Mouse (Mus musculus): ENCODE measurements around the gene E130208F15Rik. TPM values are rescaled to one million over a fixed set of nuclear protein-coding genes. Genes with fewer than 3 reads are reported as not detected.

The E130208F15Rik gene
- polyA plus RNA-seq, 1 experiment from 2014 or later, result 4.6 TPM

DNA sequence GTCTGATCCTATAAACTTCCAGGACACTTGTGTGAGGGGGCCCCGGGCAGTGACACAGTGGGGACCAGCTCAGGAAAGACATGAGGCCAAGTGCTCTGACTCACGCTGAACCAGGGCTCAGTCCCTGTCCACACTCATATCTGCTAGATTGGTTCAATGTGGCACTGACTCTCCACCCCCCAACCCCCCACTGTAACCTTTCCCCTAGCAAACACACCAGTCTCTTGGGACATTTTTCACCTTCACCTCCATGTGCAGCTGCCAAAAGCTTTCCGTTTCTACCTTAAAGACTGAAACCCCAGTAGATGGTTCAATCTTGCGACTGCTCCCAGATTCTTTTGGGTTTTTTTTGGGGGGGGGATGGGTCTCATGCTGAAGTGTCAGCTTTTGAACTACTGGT is 32.5 kb downstream of the E130208F15Rik start:
- no peak overlapping the region for H3K4me3 ChIP-seq
- DNase-seq (ENCODE audit: low spot score), result no peak
- H3K4me1 ChIP-seq, result peaks cover 32% of the 10 kb centered on the region
- H3K36me3 ChIP-seq, result peaks cover 27% of the 10 kb centered on the region
- H3K9me3 ChIP-seq (replicated peaks), result no peaks in the 10 kb centered on the region
- no peak overlapping the region for H3K27ac ChIP-seq (replicated peaks)
- peaks cover 7% of the 10 kb centered on the region for H3K27me3 ChIP-seq (ENCODE audit: low read depth, poor library complexity, severe bottlenecking)
- 78% methylated on average over 4 of the region's 4 CpGs for WGBS

GRCm38 (mm10) chr7:30358378-30359186 is 37.0 kb downstream of the E130208F15Rik start:
- Histone ChIP-seq H3K27ac (replicated peaks) (no peak overlapping the region), H3K4me3 (no peak overlapping the region), H3K9me3 (replicated peaks) (no peaks in the 10 kb centered on the region; the same call in 1 of the 2 replicates), H3K4me1 (peaks cover 71% of the 10 kb centered on the region), H3K36me3 (peaks cover 47% of the 10 kb centered on the region), H3K27me3 (ENCODE audit: low read depth, poor library complexity, severe bottlenecking) (peaks cover 3% of the 10 kb centered on the region)
- 79% methylated on average over 7 of the region's 7 CpGs for WGBS
- no peak for DNase-seq (ENCODE audit: low spot score)

DNA sequence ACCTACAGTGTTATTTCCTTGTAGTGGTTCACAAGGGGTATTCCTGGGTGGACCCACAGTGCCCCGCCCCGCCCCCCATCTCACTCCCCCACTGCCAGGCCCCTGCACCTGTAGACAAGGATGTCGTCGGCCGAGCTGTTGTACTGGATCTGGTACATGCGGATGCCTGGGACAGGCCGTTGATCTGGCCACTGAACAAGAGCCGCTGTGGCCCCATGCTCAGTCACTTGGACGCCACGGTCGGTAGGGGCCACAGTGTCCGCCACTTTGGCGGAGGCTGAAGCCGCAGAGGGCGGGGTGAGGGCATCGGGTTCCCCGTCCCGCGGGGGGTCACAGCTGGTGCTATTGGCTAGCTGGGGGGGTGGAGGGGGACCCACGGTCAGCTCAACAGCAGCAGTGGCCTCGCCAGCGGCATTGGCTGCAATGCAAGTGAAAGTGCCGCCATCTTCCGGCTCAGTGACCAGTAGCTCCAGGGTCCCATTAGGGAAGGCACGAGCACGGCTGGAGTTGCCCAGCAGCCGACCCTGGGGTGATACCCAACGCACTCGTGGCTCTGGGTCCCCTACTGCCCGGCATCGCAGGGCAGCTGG is 37.8 kb downstream of the E130208F15Rik start:
- peaks cover 47% of the 10 kb centered on the region for H3K36me3 ChIP-seq
- H3K4me3 ChIP-seq, result no peak overlapping the region
- no peaks in the 10 kb centered on the region; the same call in 1 of the 2 replicates for H3K9me3 ChIP-seq (replicated peaks)
- DNase-seq (ENCODE audit: low spot score), result no peak
- 90% methylated on average over 31 of the region's 31 CpGs for WGBS
- H3K27me3 ChIP-seq (ENCODE audit: low read depth, poor library complexity, severe bottlenecking), result peaks cover 11% of the 10 kb centered on the region
- peaks cover 64% of the 10 kb centered on the region for H3K4me1 ChIP-seq
- no peak overlapping the region for H3K27ac ChIP-seq (replicated peaks)

- no peak for DNase-seq (ENCODE audit: low spot score)
- Histone ChIP-seq H3K9me3 (replicated peaks) (no peaks in the 10 kb centered on the region; the same call in 1 of the 2 replicates), H3K36me3 (peaks cover 40% of the 10 kb centered on the region), H3K4me1 (peaks cover 59% of the 10 kb centered on the region), H3K27me3 (ENCODE audit: low read depth, poor library complexity, severe bottlenecking) (peaks cover 17% of the 10 kb centered on the region), H3K27ac (replicated peaks) (no peak overlapping the region), H3K4me3 (no peak overlapping the region)
- 94% methylated on average over 17 of the region's 17 CpGs for WGBS
Observed at GRCm38 (mm10) chr7:30360028-30360427, 38.5 kb downstream of the E130208F15Rik start.

- WGBS, result 2% methylated on average over 51 of the region's 55 CpGs
- H3K9me3 ChIP-seq (replicated peaks), result no peaks in the 10 kb centered on the region; the same call in 1 of the 2 replicates
- DNase-seq (ENCODE audit: low spot score), result peak; percentile 75
- peak within 1 kb of the TSS; percentile 84 for H3K4me3 ChIP-seq
- peaks cover 27% of the 10 kb centered on the region for H3K36me3 ChIP-seq
- H3K4me1 ChIP-seq, result peaks cover 55% of the 10 kb centered on the region
- peaks cover 25% of the 10 kb centered on the region for H3K27me3 ChIP-seq (ENCODE audit: low read depth, poor library complexity, severe bottlenecking)
- H3K27ac ChIP-seq (replicated peaks), result peak within 1 kb of the TSS; percentile 91
Observed at GRCm38 (mm10) chr7:30362652-30363343, 41.3 kb downstream of the E130208F15Rik start, which contains the start of gene Lrfn3. Lrfn3 (minus strand) TSS chr7:30362772.

GRCm38 (mm10) chr7:30363344-30363738 is 41.8 kb downstream of the E130208F15Rik start:
- peak overlapping the region; percentile 84 for H3K4me3 ChIP-seq
- 70% methylated on average over 6 of the region's 6 CpGs for WGBS
- H3K9me3 ChIP-seq (replicated peaks), result no peaks in the 10 kb centered on the region; the same call in 1 of the 2 replicates
- H3K27ac ChIP-seq (replicated peaks), result peak overlapping the region; percentile 91
- H3K27me3 ChIP-seq (ENCODE audit: low read depth, poor library complexity, severe bottlenecking), result peaks cover 25% of the 10 kb centered on the region
- no peak for DNase-seq (ENCODE audit: low spot score)
- peaks cover 50% of the 10 kb centered on the region for H3K4me1 ChIP-seq
- peaks cover 23% of the 10 kb centered on the region for H3K36me3 ChIP-seq

DNA sequence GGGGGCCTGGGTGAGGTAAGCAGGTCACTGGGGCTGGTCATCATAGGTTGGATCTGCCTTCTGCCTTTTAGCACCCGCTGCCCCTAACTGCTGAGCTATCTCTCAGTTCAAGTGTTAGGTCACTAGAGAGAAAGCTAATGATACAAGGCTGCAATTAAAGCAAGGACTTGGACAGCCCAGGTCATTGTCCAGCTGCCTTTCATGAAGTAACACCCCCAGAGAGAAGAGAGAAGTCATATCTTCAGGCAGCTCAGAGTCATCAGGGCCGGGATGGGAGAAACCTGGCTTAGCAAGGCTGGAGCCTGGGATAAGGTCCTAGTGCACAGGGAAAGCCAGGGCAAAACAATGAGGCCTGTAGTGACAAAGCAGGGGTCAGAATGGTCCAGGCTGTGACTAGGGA is 45.9 kb downstream of the E130208F15Rik start:
- peaks cover 12% of the 10 kb centered on the region for H3K4me1 ChIP-seq
- H3K27ac ChIP-seq (replicated peaks), result no peak overlapping the region
- H3K27me3 ChIP-seq (ENCODE audit: low read depth, poor library complexity, severe bottlenecking), result peaks cover 25% of the 10 kb centered on the region
- H3K4me3 ChIP-seq, result no peak overlapping the region
- DNase-seq (ENCODE audit: low spot score), result no peak
- H3K36me3 ChIP-seq, result no peaks in the 10 kb centered on the region
- 74% methylated on average over 2 of the region's 2 CpGs for WGBS
- no peaks in the 10 kb centered on the region for H3K9me3 ChIP-seq (replicated peaks)

Other genes starting within 250 kb of the E130208F15Rik start
- gene Zfp82, start 248.8 kb upstream of the E130208F15Rik start, polyA plus RNA-seq (2016; fragmentation: Nextera tagmentation; extraction: Ambion mirVana), result 6.8 and 9.2 TPM in 2 replicates
- gene Gm26920, start 231.3 kb upstream of the E130208F15Rik start, polyA plus RNA-seq (2016; fragmentation: Nextera tagmentation; extraction: Ambion mirVana), result 1.3 and 2.2 TPM in 2 replicates
- 14.3 and 18.5 TPM in 2 replicates for gene Zfp566, start 231.2 kb upstream of the E130208F15Rik start, polyA plus RNA-seq (2016; fragmentation: Nextera tagmentation; extraction: Ambion mirVana)
- gene Zfp260, start 227.0 kb upstream of the E130208F15Rik start, polyA plus RNA-seq (2016; fragmentation: Nextera tagmentation; extraction: Ambion mirVana), result 113 and 116 TPM in 2 replicates
- gene Zfp382, start 199.8 kb upstream of the E130208F15Rik start, polyA plus RNA-seq (2016; fragmentation: Nextera tagmentation; extraction: Ambion mirVana), result 10.6 and 13.0 TPM in 2 replicates
- gene Zfp146, start 152.0 kb upstream of the E130208F15Rik start, polyA plus RNA-seq (2016; fragmentation: Nextera tagmentation; extraction: Ambion mirVana), result 17.0 and 21.2 TPM in 2 replicates
- gene Cox7a1, start 137.6 kb upstream of the E130208F15Rik start, polyA plus RNA-seq (2016; fragmentation: Nextera tagmentation; extraction: Ambion mirVana), result 4.1 and 7.2 TPM in 2 replicates
- 52.1 and 55.5 TPM in 2 replicates for gene Capns1, start 122.9 kb upstream of the E130208F15Rik start, polyA plus RNA-seq (2016; fragmentation: Nextera tagmentation; extraction: Ambion mirVana)
- gene Polr2i, start 89.8 kb upstream of the E130208F15Rik start, polyA plus RNA-seq (2016; fragmentation: Nextera tagmentation; extraction: Ambion mirVana), result 155 and 162 TPM in 2 replicates
- 274 and 283 TPM in 2 replicates for gene Tbcb, start 89.5 kb upstream of the E130208F15Rik start, polyA plus RNA-seq (2016; fragmentation: Nextera tagmentation; extraction: Ambion mirVana)
- not detected in 2 replicates for gene Ovol3, start 86.0 kb upstream of the E130208F15Rik start, polyA plus RNA-seq (2016; fragmentation: Nextera tagmentation; extraction: Ambion mirVana)
- gene Thap8, start 41.6 kb upstream of the E130208F15Rik start, polyA plus RNA-seq (2016; fragmentation: Nextera tagmentation; extraction: Ambion mirVana), result 0.32 and 0.55 TPM in 2 replicates
- gene Wdr62, start 41.3 kb upstream of the E130208F15Rik start, polyA plus RNA-seq (2016; fragmentation: Nextera tagmentation; extraction: Ambion mirVana), result 18.0 and 21.6 TPM in 2 replicates
- 54.9 and 76.3 TPM in 2 replicates for gene Clip3, start 30.0 kb upstream of the E130208F15Rik start, polyA plus RNA-seq (2016; fragmentation: Nextera tagmentation; extraction: Ambion mirVana)
- 95.4 and 96.9 TPM in 2 replicates for gene Alkbh6, start 13.0 kb upstream of the E130208F15Rik start, polyA plus RNA-seq (2016; fragmentation: Nextera tagmentation; extraction: Ambion mirVana)
- 13.7 and 14.8 TPM in 2 replicates for gene Syne4, start 6.9 kb upstream of the E130208F15Rik start, polyA plus RNA-seq (2016; fragmentation: Nextera tagmentation; extraction: Ambion mirVana)
- gene Sdhaf1, start 2.2 kb downstream of the E130208F15Rik start, polyA plus RNA-seq (2016; fragmentation: Nextera tagmentation; extraction: Ambion mirVana), result 19.3 and 22.5 TPM in 2 replicates
- gene Lrfn3, start 41.0 kb downstream of the E130208F15Rik start, polyA plus RNA-seq (2016; fragmentation: Nextera tagmentation; extraction: Ambion mirVana), result 5.4 and 6.2 TPM in 2 replicates
- 15.7 and 19.6 TPM in 2 replicates for gene Tyrobp, start 92.0 kb downstream of the E130208F15Rik start, polyA plus RNA-seq (2016; fragmentation: Nextera tagmentation; extraction: Ambion mirVana)
- gene Hcst, start 98.1 kb downstream of the E130208F15Rik start, polyA plus RNA-seq (2016; fragmentation: Nextera tagmentation; extraction: Ambion mirVana), result 0.35 TPM in 1 of 2 replicates, not detected in the other
- gene Nfkbid, start 100.0 kb downstream of the E130208F15Rik start, polyA plus RNA-seq (2016; fragmentation: Nextera tagmentation; extraction: Ambion mirVana), result 1.4 and 1.5 TPM in 2 replicates
- gene Aplp1, start 123.8 kb downstream of the E130208F15Rik start, polyA plus RNA-seq (2016; fragmentation: Nextera tagmentation; extraction: Ambion mirVana), result 69.6 and 124 TPM in 2 replicates
- gene Kirrel2, start 135.9 kb downstream of the E130208F15Rik start, polyA plus RNA-seq (2016; fragmentation: Nextera tagmentation; extraction: Ambion mirVana), result 1.7 and 1.9 TPM in 2 replicates
- 0.16 and 0.23 TPM in 2 replicates for gene Nphs1, start 136.6 kb downstream of the E130208F15Rik start, polyA plus RNA-seq (2016; fragmentation: Nextera tagmentation; extraction: Ambion mirVana)
- gene Prodh2, start 171.9 kb downstream of the E130208F15Rik start, polyA plus RNA-seq (2016; fragmentation: Nextera tagmentation; extraction: Ambion mirVana), result not detected in 2 replicates
- gene Arhgap33, start 213.3 kb downstream of the E130208F15Rik start, polyA plus RNA-seq (2016; fragmentation: Nextera tagmentation; extraction: Ambion mirVana), result 36.6 and 62.0 TPM in 2 replicates
- 6.1 and 6.2 TPM in 2 replicates for gene Hspb6, start 230.4 kb downstream of the E130208F15Rik start, polyA plus RNA-seq (2016; fragmentation: Nextera tagmentation; extraction: Ambion mirVana)
- gene Proser3, start 230.6 kb downstream of the E130208F15Rik start, polyA plus RNA-seq (2016; fragmentation: Nextera tagmentation; extraction: Ambion mirVana), result 13.4 and 17.1 TPM in 2 replicates
- gene Lin37, start 238.1 kb downstream of the E130208F15Rik start, polyA plus RNA-seq (2016; fragmentation: Nextera tagmentation; extraction: Ambion mirVana), result 45.9 and 46.7 TPM in 2 replicates
- gene U2af1l4, start 241.6 kb downstream of the E130208F15Rik start, polyA plus RNA-seq (2016; fragmentation: Nextera tagmentation; extraction: Ambion mirVana), result 93.2 and 99.5 TPM in 2 replicates
- 17.0 and 19.6 TPM in 2 replicates for gene Gm49396, start 241.6 kb downstream of the E130208F15Rik start, polyA plus RNA-seq (2016; fragmentation: Nextera tagmentation; extraction: Ambion mirVana)
- gene Psenen, start 241.9 kb downstream of the E130208F15Rik start, polyA plus RNA-seq (2016; fragmentation: Nextera tagmentation; extraction: Ambion mirVana), result 131 and 133 TPM in 2 replicates
- gene Igflr1, start 243.7 kb downstream of the E130208F15Rik start, polyA plus RNA-seq (2016; fragmentation: Nextera tagmentation; extraction: Ambion mirVana), result 4.4 and 7.2 TPM in 2 replicates